Mouse (Mus musculus): Measurements from ENCODE around the gene Dnali1. TPM values are rescaled to one million over a fixed set of nuclear protein-coding genes. Genes with fewer than 3 reads are reported as not detected.
A peak's percentile ranks its signal among the peaks of the same experiment; 100 is the strongest.

Dnali1 gene
- total and polyA plus RNA-seq, 2 experiments from 2014 or later: 1.3 to 3.1 TPM

DNA sequence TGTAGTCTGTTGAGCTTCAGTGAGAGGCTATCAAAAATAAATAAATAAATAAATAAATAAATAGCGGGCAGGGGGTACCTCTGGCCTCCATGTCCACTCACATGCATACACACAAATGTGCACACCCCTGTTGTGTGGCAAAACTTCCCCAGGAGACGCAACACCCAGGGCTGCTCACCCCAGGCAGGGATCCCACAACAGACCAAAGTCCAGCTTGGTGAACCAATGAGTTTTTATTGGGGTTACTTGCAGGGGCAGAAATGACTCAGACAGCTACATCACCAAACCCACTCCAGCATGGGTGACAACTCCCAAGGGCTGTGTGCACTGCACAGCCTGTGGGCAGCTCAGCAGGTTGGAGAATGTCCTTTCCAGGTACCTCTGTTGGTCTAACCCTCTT, 12.2 kb upstream of the Dnali1 start:
- Histone ChIP-seq H3K4me3 (ENCODE audit: low read depth, low read length) (no peak overlapping the region), H3K4me2 (ENCODE audit: low read depth, low read length, poor library complexity, severe bottlenecking) (no peak overlapping the region), H3K9me3 (ENCODE audit: low read length) (no peaks in the 10 kb centered on the region), H3K27me3 (ENCODE audit: insufficient read depth, low read length) (no peaks in the 10 kb centered on the region), H3K36me3 (ENCODE audit: insufficient read depth, low read length) (peaks cover 36% of the 10 kb centered on the region), H3K27ac (ENCODE audit: low read depth, low read length) (no peak overlapping the region), H3K9ac (replicated peaks; ENCODE audit: low read length, poor library complexity, severe bottlenecking) (no peak overlapping the region), H3K4me1 (ENCODE audit: insufficient read depth, low read length) (no peaks in the 10 kb centered on the region)
- 88% methylated on average over 2 of the region's 2 CpGs for WGBS
- no peak for DNase-seq (ENCODE audit: low spot score)
- ATAC-seq (ENCODE audit: low FRiP score): no peak
- no peak for TF ChIP-seq CTCF (IDR thresholded peaks at IDR 0.05)

DNA sequence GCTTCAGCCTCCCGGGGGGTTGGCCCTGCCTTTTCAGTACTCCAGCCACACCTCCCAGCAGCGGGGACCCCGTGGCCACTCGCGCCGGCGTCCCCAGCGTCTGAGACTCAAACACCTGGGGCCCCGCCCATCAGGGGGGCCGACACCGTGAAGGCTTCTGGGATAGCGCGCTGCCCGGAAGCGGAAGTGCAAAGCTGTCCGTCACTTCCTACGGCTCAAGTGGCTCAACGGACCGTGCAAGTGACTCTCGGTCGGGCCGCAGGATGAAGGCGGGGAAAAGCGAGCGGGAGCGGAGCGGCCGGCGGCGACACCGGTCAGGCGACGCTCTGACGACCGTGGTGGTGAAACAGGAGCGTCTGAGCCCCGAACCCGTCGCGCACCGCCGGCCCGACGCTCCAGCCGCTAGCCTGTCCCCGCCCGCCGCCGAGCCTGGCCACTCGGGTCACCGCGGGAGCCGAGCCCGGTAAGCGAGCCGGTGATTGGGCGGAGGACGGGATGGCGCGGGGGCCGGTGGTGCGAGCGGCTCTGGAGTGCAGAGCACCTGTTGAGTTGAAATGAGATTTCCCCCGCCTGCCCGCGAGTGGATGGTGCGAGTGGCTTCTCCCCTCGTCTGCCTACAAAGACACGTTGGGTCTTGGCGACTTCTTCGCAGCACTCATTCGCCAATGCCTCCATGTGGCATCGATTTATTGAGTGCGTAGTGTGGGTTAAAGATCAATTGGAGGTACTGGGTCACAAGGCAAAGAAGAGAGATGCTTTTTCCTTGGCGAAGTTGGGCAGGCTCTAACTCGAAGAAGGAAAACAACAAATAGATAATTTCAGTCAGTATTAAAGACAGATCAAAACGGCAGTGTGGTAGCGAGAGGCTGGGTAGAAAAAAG, 1.2 kb upstream of the Dnali1 start, which contains the start of gene Snip1:
Snip1 (plus strand) TSS at position 183 of the 881 bp plus-strand sequence.
- peak within 1 kb of the TSS; percentile 62; the same call in 1 of the 2 replicates for H3K27ac ChIP-seq (ENCODE audit: low read depth, low read length)
- peaks cover 12% of the 10 kb centered on the region for H3K36me3 ChIP-seq (ENCODE audit: insufficient read depth, low read length)
- no peak for TF ChIP-seq CTCF (IDR thresholded peaks at IDR 0.05)
- H3K4me2 ChIP-seq (ENCODE audit: low read depth, low read length, poor library complexity, severe bottlenecking): peak within 1 kb of the TSS; percentile 87
- peak; percentile 90 for ATAC-seq (ENCODE audit: low FRiP score)
- H3K9me3 ChIP-seq (ENCODE audit: low read length): no peaks in the 10 kb centered on the region
- H3K27me3 ChIP-seq (ENCODE audit: insufficient read depth, low read length): no peaks in the 10 kb centered on the region
- under 1% methylated on average over 78 of the region's 78 CpGs for WGBS
- peak; percentile 95 for DNase-seq (ENCODE audit: low spot score)
- H3K4me1 ChIP-seq (ENCODE audit: insufficient read depth, low read length): peaks cover 10% of the 10 kb centered on the region; the same call in 1 of the 2 replicates
- peak within 1 kb of the TSS; percentile 77 for H3K9ac ChIP-seq (replicated peaks; ENCODE audit: low read length, poor library complexity, severe bottlenecking)
- peak within 1 kb of the TSS; percentile 88 for H3K4me3 ChIP-seq (ENCODE audit: low read depth, low read length)

DNA sequence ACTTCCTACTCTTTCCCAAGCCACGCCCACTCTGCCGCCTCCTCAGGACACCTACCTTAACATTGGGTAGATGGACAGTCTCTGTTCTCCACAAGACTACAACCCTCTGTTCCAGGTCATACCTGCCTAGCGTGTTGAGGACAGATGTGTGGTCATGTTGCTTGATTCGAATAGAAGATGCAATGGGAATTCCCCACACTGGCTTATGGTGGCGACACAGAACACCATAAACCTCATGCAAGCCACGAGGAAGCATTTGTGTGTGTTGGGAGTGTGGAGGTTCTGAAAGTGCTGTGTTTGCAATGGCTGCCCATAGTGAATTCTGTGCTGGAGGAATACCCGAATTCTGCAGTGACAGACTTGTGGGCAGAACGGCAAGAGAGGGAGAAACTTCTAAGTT, 1.7 kb downstream of the Dnali1 start:
- no peak for TF ChIP-seq CTCF (IDR thresholded peaks at IDR 0.05)
- no peak overlapping the region for H3K9ac ChIP-seq (replicated peaks; ENCODE audit: low read length, poor library complexity, severe bottlenecking)
- H3K4me2 ChIP-seq (ENCODE audit: low read depth, low read length, poor library complexity, severe bottlenecking): no peak overlapping the region
- H3K27ac ChIP-seq (ENCODE audit: low read depth, low read length): no peak overlapping the region
- H3K4me3 ChIP-seq (ENCODE audit: low read depth, low read length): no peak overlapping the region
- ATAC-seq (ENCODE audit: low FRiP score) (no peak), DNase-seq (ENCODE audit: low spot score) (no peak)
- no peaks in the 10 kb centered on the region for H3K27me3 ChIP-seq (ENCODE audit: insufficient read depth, low read length)
- peaks cover 10% of the 10 kb centered on the region; the same call in 1 of the 2 replicates for H3K4me1 ChIP-seq (ENCODE audit: insufficient read depth, low read length)
- H3K36me3 ChIP-seq (ENCODE audit: insufficient read depth, low read length): no peaks in the 10 kb centered on the region
- WGBS: 77% methylated on average over 8 of the region's 8 CpGs
- no peaks in the 10 kb centered on the region for H3K9me3 ChIP-seq (ENCODE audit: low read length)

- peak overlapping the region; percentile 18; the same call in 1 of the 2 replicates for H3K4me3 ChIP-seq (ENCODE audit: low read depth, low read length)
- 2% methylated on average over 8 of the region's 8 CpGs for WGBS
Observed at GRCm38 (mm10) chr4:125059025-125059424, 6.5 kb downstream of the Dnali1 start.

DNA sequence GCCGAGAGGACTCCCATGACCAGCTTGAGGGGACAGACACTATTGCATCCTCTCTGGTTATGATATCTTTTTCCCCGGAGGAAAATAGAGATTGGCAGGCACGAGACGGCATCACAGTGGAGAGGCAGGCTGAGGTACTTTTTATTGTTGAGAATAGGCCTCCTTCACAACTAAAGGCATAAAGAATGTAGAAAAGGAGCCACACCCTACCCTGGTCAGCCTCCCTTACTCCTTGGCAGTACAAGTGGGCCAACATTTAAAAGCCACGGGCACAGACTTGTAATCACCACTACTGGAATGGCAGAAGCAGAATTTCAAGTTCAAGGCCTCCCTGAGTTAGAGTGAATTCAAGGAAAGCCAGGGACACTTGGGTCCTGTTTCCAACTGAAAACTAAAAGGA, 7.5 kb downstream of the Dnali1 start:
- Histone ChIP-seq H3K4me2 (ENCODE audit: low read depth, low read length, poor library complexity, severe bottlenecking) (no peak overlapping the region), H3K4me1 (ENCODE audit: insufficient read depth, low read length) (no peaks in the 10 kb centered on the region), H3K36me3 (ENCODE audit: insufficient read depth, low read length) (peaks cover 32% of the 10 kb centered on the region), H3K27ac (ENCODE audit: low read depth, low read length) (no peak overlapping the region), H3K9ac (replicated peaks; ENCODE audit: low read length, poor library complexity, severe bottlenecking) (no peak overlapping the region), H3K9me3 (ENCODE audit: low read length) (no peaks in the 10 kb centered on the region), H3K4me3 (ENCODE audit: low read depth, low read length) (no peak overlapping the region), H3K27me3 (ENCODE audit: insufficient read depth, low read length) (no peaks in the 10 kb centered on the region)
- ATAC-seq (ENCODE audit: low FRiP score) (no peak), DNase-seq (ENCODE audit: low spot score) (no peak)
- 52% methylated on average over 5 of the region's 5 CpGs for WGBS
- no peak for TF ChIP-seq CTCF (IDR thresholded peaks at IDR 0.05)

More at GRCm38 (mm10) chr4:125059025-125059424, 6.5 kb downstream of the Dnali1 start:
- H3K27me3 ChIP-seq (ENCODE audit: insufficient read depth, low read length): no peaks in the 10 kb centered on the region
- DNase-seq (ENCODE audit: low spot score) (peak; percentile 79), ATAC-seq (ENCODE audit: low FRiP score) (peak; percentile 69; the same call in 1 of the 2 replicates)
- peak overlapping the region; percentile 38 for H3K4me2 ChIP-seq (ENCODE audit: low read depth, low read length, poor library complexity, severe bottlenecking)
- H3K4me1 ChIP-seq (ENCODE audit: insufficient read depth, low read length): no peaks in the 10 kb centered on the region
- no peak overlapping the region for H3K27ac ChIP-seq (ENCODE audit: low read depth, low read length)
- peaks cover 22% of the 10 kb centered on the region for H3K36me3 ChIP-seq (ENCODE audit: insufficient read depth, low read length)
- H3K9me3 ChIP-seq (ENCODE audit: low read length): no peaks in the 10 kb centered on the region
- H3K9ac ChIP-seq (replicated peaks; ENCODE audit: low read length, poor library complexity, severe bottlenecking): no peak overlapping the region
- TF ChIP-seq CTCF (IDR thresholded peaks at IDR 0.05): peak; percentile 94

- TF ChIP-seq CTCF (IDR thresholded peaks at IDR 0.05): no peak
- ATAC-seq (ENCODE audit: low FRiP score) (no peak), DNase-seq (ENCODE audit: low spot score) (no peak)
- Histone ChIP-seq H3K9me3 (ENCODE audit: low read length) (no peaks in the 10 kb centered on the region), H3K36me3 (ENCODE audit: insufficient read depth, low read length) (peaks cover 36% of the 10 kb centered on the region), H3K4me1 (ENCODE audit: insufficient read depth, low read length) (no peaks in the 10 kb centered on the region), H3K27ac (ENCODE audit: low read depth, low read length) (no peak overlapping the region), H3K4me3 (ENCODE audit: low read depth, low read length) (no peak overlapping the region), H3K9ac (replicated peaks; ENCODE audit: low read length, poor library complexity, severe bottlenecking) (no peak overlapping the region), H3K27me3 (ENCODE audit: insufficient read depth, low read length) (no peaks in the 10 kb centered on the region), H3K4me2 (ENCODE audit: low read depth, low read length, poor library complexity, severe bottlenecking) (no peak overlapping the region)
- WGBS: 60% methylated on average over 3 of the region's 3 CpGs
Observed at GRCm38 (mm10) chr4:125057273-125057672, 8.2 kb downstream of the Dnali1 start.
